Mouse (Mus musculus): ENCODE measurements at regions not wholly inside any gene's neighbourhood (a gene's known extent, or its start where the extent isn't known, plus 50 kb on each side); places are given as distances from the start of the nearest gene placed in this dataset.
"Not testable (repeated sequence)": the region's sequence is repeated elsewhere in the genome, so short reads cannot be mapped to it uniquely, and the experiment has no call there.

- not testable (repeated sequence) for TF ChIP-seq POLR2A (IDR thresholded peaks at IDR 0.05; ENCODE audit: insufficient read length, low read depth); USF1 (IDR thresholded peaks at IDR 0.05; ENCODE audit: low read depth); MYOD1 (IDR thresholded peaks at IDR 0.05; ENCODE audit: control insufficient read depth in 1 of 3, insufficient read length in 2 of 3, low read depth in 2 of 3); TCF12 (IDR thresholded peaks at IDR 0.05; ENCODE audit: insufficient read depth, poor library complexity, severe bottlenecking); MAX (IDR thresholded peaks at IDR 0.05; ENCODE audit: low read depth); MYOG (IDR thresholded peaks at IDR 0.05; ENCODE audit: control insufficient read depth in 1 of 3, insufficient read depth in 1 of 3, insufficient read length in 2 of 3, low read depth in 2 of 3); CEBPB (IDR thresholded peaks at IDR 0.05; ENCODE audit: insufficient read depth, poor library complexity, severe bottlenecking); SRF (IDR thresholded peaks at IDR 0.05; ENCODE audit: control insufficient read depth, insufficient read length, low read depth)
These were observed 171.8 kb upstream of the Phyhipl start for GRCm38 (mm10) chr10:70827522-70827921.
